Comparison of ENCODE assay signal across 9 mouse cellular contexts in the genomic region with DNA sequence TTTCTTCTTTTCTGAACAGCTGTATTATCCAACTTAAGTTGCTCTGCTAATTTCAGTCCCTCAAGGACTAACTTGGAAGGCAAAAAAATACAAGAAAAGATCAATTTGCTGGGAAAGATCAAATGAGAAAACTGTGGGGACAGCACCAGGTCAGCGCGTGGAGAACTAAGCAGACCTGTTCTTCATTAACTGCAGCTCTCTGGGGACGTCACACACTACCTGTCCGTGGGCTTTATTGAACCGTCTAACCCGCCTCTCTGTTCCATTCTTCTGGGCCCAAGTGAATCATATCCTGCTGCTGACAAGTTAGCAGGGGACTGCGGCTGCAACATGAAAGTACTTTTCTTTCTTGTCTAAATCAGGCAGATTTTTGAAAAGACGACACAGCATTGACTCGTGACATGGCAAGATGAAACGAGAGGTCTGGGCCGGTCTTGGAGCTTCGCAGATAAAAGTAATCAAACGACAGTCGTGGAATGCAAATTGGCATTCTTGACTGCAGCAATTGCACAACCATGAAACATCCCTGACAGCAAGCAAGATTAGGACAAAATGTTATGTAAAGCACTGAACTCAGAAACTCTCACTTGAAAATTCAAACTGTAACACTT. TPM values are rescaled to one million over a fixed set of nuclear protein-coding genes. Genes with fewer than 3 reads are reported as not detected.
DNase-seq lines count a peak whose midpoint lies in the region; ATAC-seq and TF ChIP-seq lines count a peak whose summit lies in the region.
"Had no signal": no experiment of that assay in that cellular context is flagged by ENCODE, and none has a peak within 500 bp of the region (broad histone marks: within the 10 kb centered on the region; RNA-seq: fewer than 3 reads in every experiment).

No protein-coding gene starts in this region.

- intact Hi-C loops in left cerebral cortex, postnatal 25 days (cut with DNase I) = loop anchor here (5.0 kb wide), 1 partner anchor 880 kb away; no protein-coding TSS in a partner anchor

- H3K4me1 ChIP-seq in heart, embryonic 13.5 days = peaks cover 13% of the 10 kb centered on the region
- H3K4me1 ChIP-seq in intestine, embryonic 15.5 days (replicated peaks) = no peaks in the 10 kb centered on the region; the same call in 1 of the 2 replicates
- peaks cover 15% of the 10 kb centered on the region for H3K4me1 ChIP-seq in midbrain, embryonic 16.5 days (ENCODE audit: control insufficient read depth, insufficient read depth, low read length)

- ATAC-seq in heart, embryonic 13.5 days (ENCODE audit: extremely low read depth, insufficient number of reproducible peaks, low FRiP score, low TSS enrichment) = no peak
- no peak for ATAC-seq in intestine, embryonic 15.5 days
- ATAC-seq in midbrain, embryonic 16.5 days = no peak

- H3K27ac ChIP-seq in heart, embryonic 13.5 days (replicated peaks) = no peak overlapping the region
- 0 out of 2 replicates have a peak overlapping the region, but pooled peaks have one; percentile 22 for H3K27ac ChIP-seq in intestine, embryonic 15.5 days
- H3K27ac ChIP-seq in midbrain, embryonic 16.5 days (ENCODE audit: low read length) = no peak overlapping the region

- no peak for TF ChIP-seq CTCF in brain, embryonic 14.5 days (IDR thresholded peaks at IDR 0.05; ENCODE audit: borderline replicate concordance, extremely low read depth, insufficient read depth, insufficient read length)

- no peaks in the 10 kb centered on the region for H3K9me3 ChIP-seq in heart, embryonic 13.5 days
- no peaks in the 10 kb centered on the region for H3K9me3 ChIP-seq in intestine, embryonic 15.5 days
- H3K9me3 ChIP-seq in midbrain, embryonic 16.5 days (replicated peaks; ENCODE audit: control insufficient read depth, low read length, poor library complexity, severe bottlenecking) = no peaks in the 10 kb centered on the region
- H3K9me3 ChIP-seq: megakaryocyte, embryonic 14.5 days had no signal

- H3K4me3 ChIP-seq in heart, embryonic 13.5 days = peak overlapping the region; percentile 8; the same call in 1 of the 2 replicates
- peak overlapping the region; percentile 10; the same call in 1 of the 2 replicates for H3K4me3 ChIP-seq in intestine, embryonic 15.5 days (replicated peaks)
- no peak overlapping the region for H3K4me3 ChIP-seq in midbrain, embryonic 16.5 days (ENCODE audit: low read depth, low read length)
- H3K4me3 ChIP-seq: megakaryocyte, embryonic 14.5 days had no signal

- no peaks in the 10 kb centered on the region for H3K36me3 ChIP-seq in heart, embryonic 13.5 days
- H3K36me3 ChIP-seq in intestine, embryonic 15.5 days = no peaks in the 10 kb centered on the region
- H3K36me3 ChIP-seq in midbrain, embryonic 16.5 days (ENCODE audit: control insufficient read depth, insufficient read depth, low read length) = no peaks in the 10 kb centered on the region

- no peak overlapping the region for H3K9ac ChIP-seq in heart, embryonic 13.5 days
- no peak overlapping the region for H3K9ac ChIP-seq in intestine, embryonic 15.5 days
- H3K9ac ChIP-seq in midbrain, embryonic 16.5 days (ENCODE audit: low read depth, low read length) = no peak overlapping the region

- H3K27me3 ChIP-seq in heart, embryonic 13.5 days (replicated peaks) = peaks cover 65% of the 10 kb centered on the region
- H3K27me3 ChIP-seq in intestine, embryonic 15.5 days (replicated peaks) = peaks cover 7% of the 10 kb centered on the region; the same call in 1 of the 2 replicates
- peaks cover 29% of the 10 kb centered on the region for H3K27me3 ChIP-seq in midbrain, embryonic 16.5 days (ENCODE audit: control insufficient read depth, insufficient read depth, low read depth, low read length)

- whole genome bisulfite sequencing in heart, embryonic 13.5 days = 26% methylated on average over 14 of the region's 14 CpGs
- 22% methylated on average over 14 of the region's 14 CpGs for WGBS in intestine, embryonic 15.5 days
- 15% methylated on average over 14 of the region's 14 CpGs for WGBS in midbrain, embryonic 16.5 days

- peak overlapping the region; percentile 16; the same call in 1 of the 2 replicates for H3K4me2 ChIP-seq in heart, embryonic 13.5 days
- H3K4me2 ChIP-seq in intestine, embryonic 15.5 days (replicated peaks) = peak overlapping the region; percentile 91
- H3K4me2 ChIP-seq in midbrain, embryonic 16.5 days (ENCODE audit: low read length) = peak overlapping the region; percentile 21

- no peak for TF ChIP-seq POLR2A in brain, embryonic 14.5 days (IDR thresholded peaks at IDR 0.05; ENCODE audit: borderline replicate concordance, extremely low read depth, insufficient read depth, insufficient read length, poor library complexity, severe bottlenecking)

- no peak for DNase-seq in heart, postnatal 4 days
- peak; percentile 67 for DNase-seq in brain, embryonic 14.5 days (ENCODE audit: low read depth)
- DNase-seq in layer of hippocampus, postnatal 25 days (ENCODE audit: extremely low spot score in 1 of 2, low spot score in 1 of 2) = no peak
- no peak for DNase-seq in frontal cortex, postnatal 36 days (ENCODE audit: low spot score in 2 of 2)
- no peak for DNase-seq in left cerebral cortex, postnatal 25 days (ENCODE audit: low spot score in 2 of 2)

RNA-seq across cellular contexts. Expression of a gene that starts 2.8 kb away (rescaled TPM):
- polyA plus RNA-seq in heart, embryonic 13.5 days (2015; fragmentation: Nextera tagmentation; extraction: Ambion mirVana) = 1.4 and 1.7 TPM in 2 replicates
- total RNA-seq in heart, postnatal 4 days (2021) = 1 to 10 TPM; 3.0 to 3.4 TPM
- polyA plus RNA-seq in brain, embryonic 14.5 days (2012; rRNA removed) = 9.8 and 15.2 TPM in 2 replicates
- polyA plus RNA-seq in intestine, embryonic 15.5 days (2015; fragmentation: Nextera tagmentation; extraction: Ambion mirVana) = 16.3 and 18.0 TPM in 2 replicates
- polyA plus RNA-seq in midbrain, embryonic 16.5 days (2015; fragmentation: Nextera tagmentation; extraction: Ambion mirVana) = 19.0 and 20.1 TPM in 2 replicates
- total RNA-seq in layer of hippocampus, postnatal 25 days (2021) = 1 to 10 TPM in 1 of 2 experiments, under 1 TPM in 1; 0.62 to 1.1 TPM
- total RNA-seq in left cerebral cortex, postnatal 25 days (2021) = 1 to 10 TPM; 1.6 to 2.3 TPM

Comparison
In these comparisons a context has a peak if more than half of its experiments do, and no peak if none do; other contexts are left out.
1. H3K4me2 ChIP-seq: peak in every context shown above with its lines; median percentile 91 in intestine, embryonic 15.5 days; 21 in midbrain, embryonic 16.5 days; 16 in heart, embryonic 13.5 days.